Mouse (Mus musculus) heart, postnatal 14 days (tissue): ENCODE data around the gene Bet1l. TPM values are rescaled to one million over a fixed set of nuclear protein-coding genes. Genes with fewer than 3 reads are reported as not detected.
A peak's percentile ranks its signal among the peaks of the same experiment; 100 is the strongest.
"Not testable (repeated sequence)": the region's sequence is repeated elsewhere in the genome, so short reads cannot be mapped to it uniquely, and the experiment has no call there.

Source experiments
- DNase-seq, 2 experiments: peaks; one replicate each; pipeline ENCODE4 v3.0.0; 2021 to 2022
- intact Hi-C: fragments of 180-260 bp; cut with DNase I; formaldehyde crosslinking; loops from one replicate; pipeline ENCODE4 v1.15.1; 2025
- long read RNA-seq, 2 experiments: library from polyadenylated mRNA; stranded (forward); transcript quantifications; one replicate each; pipeline ENCODE4 v2.0.0; 2021
- total RNA-seq, 2 experiments: library from RNA; stranded (reverse); gene quantifications; 2 replicates each; pipeline ENCODE4 v1.2.3; 2021

Gene Bet1l
- 10 to 100 TPM; 11.3 to 12.5 TPM for total RNA-seq
- long read RNA-seq, experiment 1, transcript Bet1l-201 (4 exons, 2,268 nt): major isoform, 33 of 35 reads
- long read RNA-seq, experiment 1, partial matches to known transcripts: 1 of 35 reads
- long read RNA-seq, experiment 1, other reads (novel, unspliced or antisense): 1 of 35 reads
- long read RNA-seq, experiment 2, transcript Bet1l-201 (4 exons, 2,268 nt): major isoform, 18 of 23 reads
- long read RNA-seq, experiment 2, partial matches to known transcripts: 2 of 23 reads
- long read RNA-seq, experiment 2, other reads (novel, unspliced or antisense): 1 of 23 reads

DNA sequence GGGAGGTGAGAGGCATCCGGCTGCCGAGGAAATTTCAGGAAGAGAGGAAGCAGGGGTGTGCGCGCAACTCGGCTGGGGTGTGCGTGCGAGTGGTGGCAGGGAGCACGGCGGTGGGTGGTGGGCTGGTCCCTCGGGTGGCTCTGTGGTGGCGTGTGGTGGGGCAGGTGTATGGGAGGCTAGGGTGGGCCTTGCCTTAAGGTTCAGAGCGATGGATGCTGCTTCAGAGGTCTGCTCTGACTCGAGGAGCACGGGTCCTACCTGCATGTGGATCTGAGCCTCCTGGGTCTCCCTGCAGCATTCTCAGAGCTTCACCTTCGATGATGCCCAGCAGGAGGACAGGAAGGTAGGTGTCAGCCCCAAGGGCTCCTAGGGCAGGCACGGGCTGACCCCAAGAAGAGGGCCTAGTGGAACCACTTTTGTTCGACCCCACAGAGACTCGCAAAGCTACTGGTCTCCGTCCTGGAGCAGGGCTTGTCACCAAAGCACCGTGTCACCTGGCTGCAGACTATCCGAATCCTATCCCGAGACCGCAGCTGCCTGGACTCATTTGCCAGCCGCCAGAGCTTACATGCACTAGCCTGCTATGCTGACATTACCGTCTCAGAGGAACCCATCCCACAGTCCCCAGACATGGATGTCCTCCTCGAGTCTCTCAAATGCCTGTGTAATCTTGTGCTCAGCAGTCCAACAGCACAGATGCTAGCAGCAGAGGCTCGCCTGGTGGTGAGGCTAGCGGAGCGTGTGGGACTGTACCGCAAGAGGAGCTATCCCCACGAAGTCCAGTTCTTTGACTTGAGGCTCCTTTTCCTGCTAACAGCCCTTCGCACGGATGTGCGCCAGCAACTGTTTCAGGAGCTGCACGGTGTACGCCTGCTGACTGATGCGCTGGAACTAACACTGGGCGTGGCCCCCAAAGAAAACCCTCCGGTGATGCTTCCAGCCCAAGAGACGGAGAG is at the start of gene Bet1l:
Gene Bet1l (minus strand): TSS at position 28 of the 956 bp plus-strand sequence.
- intact Hi-C loops: loop anchor here (1.0 to 5.0 kb wide), 3 partner anchors 23 to 314 kb away; partner anchors contain the start of genes Pgghg, Psmd13 and Rnh1
- no peak for DNase-seq

GRCm38 (mm10) chr7:140907131-140907530 is 49.8 kb upstream of the Bet1l start:
- intact Hi-C loops: loop anchor here (5.0 kb wide), 3 partner anchors 50 to 270 kb away; partner anchors contain the start of genes Gm45717 and Ifitm2

DNA sequence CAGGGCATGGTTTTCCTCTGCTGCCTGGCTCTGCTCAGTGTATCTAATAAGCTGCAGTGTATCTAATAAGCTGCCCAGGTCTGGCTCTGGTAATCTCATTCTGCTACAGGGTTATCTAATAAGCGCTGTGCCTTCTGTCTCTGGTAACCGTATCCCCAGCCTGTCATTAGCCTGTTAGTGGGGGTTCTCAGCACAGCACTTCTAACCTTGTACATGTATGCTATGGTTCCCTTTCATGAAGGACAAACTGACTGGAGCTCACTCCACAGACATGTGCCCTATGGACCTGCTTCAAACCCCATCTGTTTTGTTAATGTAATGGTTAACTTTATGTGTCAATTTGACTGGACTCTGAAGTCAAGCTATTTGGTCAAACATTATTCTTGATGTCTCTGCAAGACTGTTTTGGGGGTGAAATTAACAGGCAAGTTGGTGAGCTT is 48.3 kb upstream of the Bet1l start:
- no peak for DNase-seq
- intact Hi-C loops: loop anchor here (5.0 kb wide), 3 partner anchors 52 to 272 kb away; partner anchors contain the start of genes Gm45717 and Ifitm2

More at GRCm38 (mm10) chr7:140907131-140907530, 49.8 kb upstream of the Bet1l start:
- no peak for DNase-seq

- peak; percentile 86 to 92 for DNase-seq
- intact Hi-C loops: loop anchor here (1.0 kb wide), 1 partner anchor 58 kb away; the partner anchor contains the start of gene Scgb1c1
Observed at GRCm38 (mm10) chr7:140903212-140903611, 45.8 kb upstream of the Bet1l start.

- peak in 1 of 2 experiments; percentile 49 for DNase-seq
- intact Hi-C loops: no loop called here
Observed at GRCm38 (mm10) chr7:140902036-140902875, 44.9 kb upstream of the Bet1l start.

GRCm38 (mm10) chr7:140900220-140900619 is 42.8 kb upstream of the Bet1l start, which contains the start of gene Cox8b:
Cox8b (minus strand) TSS chr7:140900446.
- intact Hi-C loops: loop anchor here (2.0 kb wide), 1 partner anchor 17 kb away; the partner anchor contains the start of gene Sirt3
- DNase-seq: peak; percentile 50 to 66

GRCm38 (mm10) chr7:140899121-140899520 is 41.7 kb upstream of the Bet1l start:
- no peak for DNase-seq
- intact Hi-C loops: no loop called here

DNA sequence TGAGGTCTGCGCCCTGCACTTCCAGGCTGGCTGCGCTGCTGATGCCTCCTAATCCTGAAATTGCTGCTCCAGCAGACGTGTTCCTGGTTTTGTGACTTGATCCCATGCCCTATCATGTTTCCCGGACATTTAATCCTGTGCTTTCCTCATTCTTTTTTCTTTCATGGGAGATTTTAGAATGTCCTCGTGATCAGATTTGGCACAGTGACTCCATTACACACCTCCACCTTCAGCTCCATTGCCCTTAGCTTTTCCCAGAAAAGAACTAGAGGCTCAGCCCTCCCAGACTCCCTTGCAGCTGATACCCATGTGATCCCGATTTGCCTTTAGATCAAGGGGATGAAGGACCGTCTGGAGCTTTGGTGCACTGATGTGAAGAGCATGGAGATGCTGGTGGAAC is 40.5 kb upstream of the Bet1l start:
- no peak for DNase-seq
- intact Hi-C loops: no loop called here

DNA sequence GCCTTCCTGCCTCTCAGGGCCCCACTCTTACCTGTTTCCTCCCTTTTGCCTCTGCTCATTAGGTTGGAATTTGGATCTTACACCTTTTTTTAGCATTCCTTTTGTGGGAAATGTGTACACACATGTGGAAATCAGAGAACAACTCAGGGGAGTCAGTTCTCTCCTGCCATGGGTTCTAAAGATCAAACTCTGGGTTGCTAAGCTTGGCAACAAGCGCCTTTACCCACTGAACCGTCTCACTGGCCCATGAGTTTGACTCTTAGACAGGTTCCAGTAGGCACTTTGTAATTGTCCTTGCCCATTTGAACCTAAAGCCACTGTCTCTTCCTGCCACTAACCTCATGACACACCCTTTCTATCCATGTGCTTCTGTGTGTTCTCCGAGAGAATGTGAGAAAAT is 37.2 kb upstream of the Bet1l start:
- intact Hi-C loops: no loop called here
- DNase-seq: no peak

GRCm38 (mm10) chr7:140894031-140894430 is 36.7 kb upstream of the Bet1l start:
- intact Hi-C loops: no loop called here
- no peak for DNase-seq

GRCm38 (mm10) chr7:140890636-140891035 is 33.3 kb upstream of the Bet1l start:
- intact Hi-C loops, DNase-seq: not testable (repeated sequence)

DNA sequence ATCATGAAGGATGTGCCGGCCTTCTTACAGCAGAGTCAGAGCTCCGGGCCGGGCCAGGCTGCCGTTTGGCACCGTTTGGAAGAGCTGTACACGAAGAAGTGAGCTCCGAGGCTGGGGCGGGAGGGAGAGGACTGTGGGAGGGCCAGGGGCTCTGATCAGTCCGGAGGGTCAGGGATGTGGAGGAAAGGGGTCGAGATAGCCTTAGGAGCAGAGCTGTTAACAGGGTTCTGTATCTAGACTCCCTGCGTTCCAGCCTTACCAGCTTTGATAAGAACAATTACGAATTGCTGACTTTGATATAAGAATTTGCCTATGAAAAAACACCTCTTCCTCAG is 25.1 kb upstream of the Bet1l start:
- intact Hi-C loops: loop anchor here (2.0 to 5.0 kb wide), 2 partner anchors 18 to 35 kb away; partner anchors contain the start of genes Cox8b, Odf3 and Scgb1c1
- no peak for DNase-seq

DNA sequence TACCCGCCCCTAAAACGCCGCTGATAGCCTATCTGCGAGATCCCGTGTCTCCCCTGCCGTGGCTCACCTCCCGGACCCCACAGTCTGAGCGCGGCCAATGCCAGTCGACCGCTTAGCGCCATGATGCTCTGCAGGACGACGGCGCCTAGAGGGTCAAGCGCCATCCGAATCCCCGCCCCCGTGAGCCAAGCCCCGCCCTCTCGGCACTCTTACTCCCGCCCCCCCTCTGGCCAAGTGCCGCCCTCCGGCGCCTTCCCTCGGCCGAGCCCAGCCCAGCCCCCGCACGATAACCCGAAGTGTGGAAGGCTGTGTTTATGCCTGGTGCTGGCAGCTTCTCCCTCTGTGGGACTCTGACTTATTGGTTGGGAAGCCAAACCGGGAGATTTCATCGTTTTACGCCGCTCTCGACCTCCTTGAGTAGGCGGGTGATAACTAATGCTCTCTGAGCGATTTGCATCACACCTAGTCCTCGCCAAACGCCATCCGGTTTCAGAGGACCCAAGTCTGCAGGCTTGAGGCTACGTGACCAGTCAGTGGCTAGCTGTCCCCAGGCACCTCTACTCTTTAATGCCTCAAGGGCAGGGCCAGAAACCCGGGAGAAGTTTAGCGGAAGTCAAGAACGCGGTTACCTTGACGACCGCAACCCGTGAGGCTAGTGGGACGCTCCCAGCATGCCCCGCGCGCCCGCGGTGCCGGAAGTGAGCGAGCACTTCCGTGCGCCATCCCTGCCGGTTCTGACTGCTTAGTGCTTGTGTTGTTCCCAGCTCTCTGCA is 24.5 kb upstream of the Bet1l start, which contains the start of the genes Psmd13 and Sirt3:
Gene Psmd13 (plus strand): TSS at position 273 of the 773 bp plus-strand sequence.
Gene Sirt3 (minus strand): TSS at position 614 of the 773 bp plus-strand sequence.
- intact Hi-C loops: loop anchor here (1.0 to 5.0 kb wide), 3 partner anchors 19 to 35 kb away; partner anchors contain the start of genes Bet1l, Cox8b, Odf3 and Scgb1c1

DNA sequence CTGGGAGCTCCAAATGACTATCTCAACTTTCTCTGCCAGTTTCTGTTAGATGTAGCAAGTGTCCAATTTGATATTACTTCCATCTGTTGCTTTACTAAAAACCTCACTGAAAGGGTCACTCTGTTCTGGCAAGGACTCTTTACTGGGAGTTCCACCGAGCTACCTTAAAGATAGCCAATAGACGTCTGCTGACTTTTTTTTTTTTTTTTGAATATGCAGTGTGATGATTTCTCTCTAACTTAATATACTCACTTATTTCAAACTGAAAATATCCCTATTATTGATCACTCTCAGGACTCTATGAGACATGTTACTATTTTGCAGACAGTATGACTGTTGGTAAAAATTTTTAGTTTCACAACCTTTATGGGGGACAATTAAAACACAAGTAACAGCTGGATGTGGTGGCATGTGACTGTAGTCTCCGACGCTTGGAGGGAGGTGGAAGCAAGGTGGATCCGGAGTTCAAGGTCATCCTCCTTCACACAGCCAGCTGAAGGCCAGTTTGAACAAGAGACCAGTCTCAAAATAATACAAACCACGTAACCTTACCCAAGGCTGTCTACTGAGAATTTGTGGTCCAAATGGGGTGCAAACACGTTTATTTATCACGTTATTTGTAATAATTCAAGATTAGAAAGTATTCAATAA is 23.6 kb upstream of the Bet1l start:
- intact Hi-C loops: loop anchor here (1.0 to 5.0 kb wide), 2 partner anchors 24 to 34 kb away; partner anchors contain the start of genes Bet1l, Odf3 and Scgb1c1
- no peak for DNase-seq

More for the DNA sequence above, 24.5 kb upstream of the Bet1l start, which contains the start of the genes Psmd13 and Sirt3:
- DNase-seq: peak; percentile 95 to 96

- intact Hi-C loops: loop anchor here (5.0 kb wide), 1 partner anchor 33 kb away; the partner anchor contains the start of genes Odf3 and Scgb1c1
- DNase-seq: no peak
Observed at GRCm38 (mm10) chr7:140880419-140880818, 23.0 kb upstream of the Bet1l start.

DNA sequence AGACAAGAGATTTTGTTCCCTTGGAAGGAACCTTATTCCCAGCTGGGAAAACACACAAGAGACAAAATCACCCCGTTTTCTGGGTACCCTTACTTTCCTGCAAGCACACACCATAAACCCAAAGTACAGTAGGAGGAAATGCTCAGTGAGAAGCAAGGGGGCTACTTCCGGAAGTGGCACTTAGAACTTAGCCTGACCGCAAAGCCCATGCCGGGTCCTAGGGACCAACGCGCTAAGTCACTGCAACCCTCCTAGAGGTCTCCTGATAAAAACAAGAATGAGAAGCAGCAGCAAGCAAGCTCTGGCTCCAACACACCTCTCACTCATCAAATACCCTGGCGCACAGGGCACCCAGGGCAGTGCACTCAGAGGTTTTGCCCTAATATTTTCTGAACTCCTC is 22.0 kb upstream of the Bet1l start:
- intact Hi-C loops: no loop called here
- DNase-seq: no peak

- intact Hi-C loops: no loop called here
- DNase-seq: no peak
Observed at GRCm38 (mm10) chr7:140877364-140877763, 20.0 kb upstream of the Bet1l start.

GRCm38 (mm10) chr7:140874224-140874623 is 16.8 kb upstream of the Bet1l start:
- DNase-seq: no peak
- intact Hi-C loops: no loop called here
